Mouse (Mus musculus) hindbrain, postnatal 0 days (tissue): ENCODE data around the gene Gm11214. TPM values are rescaled to one million over a fixed set of nuclear protein-coding genes. Genes with fewer than 3 reads are reported as not detected.
A peak's percentile ranks its signal among the peaks of the same experiment; 100 is the strongest.

ENCODE experiments used
- ATAC-seq: fragments of 200-750 bp; cut with Nextera tagmentation; 2 replicates; pipeline ENCODE4 v1.8.0; 2017; ENCODE audit warnings: mild to moderate bottlenecking, moderate TSS enrichment, moderate library complexity
- DNase-seq: peaks from one replicate; pipeline ENCODE4 v3.0.0-alpha.2; 2015; ENCODE audit warnings: low spot score
- H3K27ac ChIP-seq: fragments of 300-500 bp; sonication (generic); 2 replicates; pipeline ENCODE4 v1.5.1; 2014; ENCODE audit warnings: mild to moderate bottlenecking
- H3K27me3 ChIP-seq: fragments of 300-500 bp; sonication (generic); 2 replicates; pipeline ENCODE4 v1.6.1; 2014; ENCODE audit warnings: low read length, mixed read lengths; ENCODE audit not compliant: insufficient read depth
- H3K36me3 ChIP-seq: fragments of 300-500 bp; sonication (generic); 2 replicates; pipeline ENCODE4 v1.6.1; 2014; ENCODE audit warnings: low read length, mixed read lengths; ENCODE audit not compliant: insufficient read depth
- H3K4me1 ChIP-seq: fragments of 300-500 bp; sonication (generic); 2 replicates; pipeline ENCODE4 v1.6.1; 2014; ENCODE audit warnings: antibody characterized with exemption, low read length, mixed read lengths; ENCODE audit not compliant: insufficient read depth
- H3K4me2 ChIP-seq: fragments of 300-500 bp; sonication (generic); 2 replicates; pipeline ENCODE4 v1.6.1; 2014; ENCODE audit warnings: low read depth, mild to moderate bottlenecking, low read length, moderate library complexity, mixed read lengths
- H3K4me3 ChIP-seq: fragments of 300-500 bp; sonication (generic); 2 replicates; pipeline ENCODE4 v1.5.1; 2014; ENCODE audit warnings: low read length
- H3K9ac ChIP-seq: fragments of 300-500 bp; sonication (generic); replicated peaks from 2 replicates; pipeline ENCODE4 v1.6.1; 2014; ENCODE audit warnings: mild to moderate bottlenecking, low read length, moderate library complexity, mixed read lengths
- H3K9me3 ChIP-seq: fragments of 300-500 bp; sonication (generic); 2 replicates; pipeline ENCODE4 v1.6.1; 2016; ENCODE audit warnings: low read length, mixed read lengths
- CTCF ChIP-seq: IDR thresholded peaks from 2 replicates; pipeline ENCODE4 v1.5.1; 2016; ENCODE audit warnings: antibody characterized with exemption, control low read depth, low read depth
- WGBS: fragments of 180-500 bp; shearing (Covaris S2); extraction: QIAGEN DNeasy Blood & Tissue Kit; methylation state at CpG from one replicate; pipeline ENCODE4 v1.1.7; 2014; 5-methylcytosine and 5-hydroxymethylcytosine counted together
- polyA plus RNA-seq: library from polyadenylated mRNA; unstranded; fragments of >200 nt; fragmentation: Nextera tagmentation; extraction: Ambion mirVana; gene quantifications from 2 replicates; pipeline ENCODE4 v1.2.1, GENCODE M21; 2015
- total RNA-seq: library from RNA; depleted of rRNA; stranded (reverse); fragments of >200 nt; gene quantifications from 2 replicates; pipeline ENCODE4 v1.2.3, GENCODE M21; 2014; rRNA removed

The Gm11214 gene
- not detected in 2 replicates for total RNA-seq
- not detected in 2 replicates for polyA plus RNA-seq

- Histone ChIP-seq H3K4me3 (no peak within 1 kb of the TSS), H3K27me3 (no peaks in the 10 kb centered on the region), H3K36me3 (no peaks in the 10 kb centered on the region), H3K27ac (no peak within 1 kb of the TSS), H3K4me1 (no peaks in the 10 kb centered on the region), H3K9ac (no peak within 1 kb of the TSS), H3K4me2 (no peak within 1 kb of the TSS), H3K9me3 (no peaks in the 10 kb centered on the region)
- WGBS = 91% methylated on average over 6 of the region's 6 CpGs
- ATAC-seq (no peak), DNase-seq (no peak)
- TF ChIP-seq CTCF = no peak
These were observed at the start of gene Gm11214 for GRCm38 (mm10) chr4:63663279-63663678. Gene Gm11214, minus strand, starts transcription at chr4:63663379.

- no peak for ATAC-seq
- Histone ChIP-seq H3K9ac (no peak overlapping the region), H3K27ac (no peak overlapping the region), H3K4me1 (no peaks in the 10 kb centered on the region), H3K36me3 (no peaks in the 10 kb centered on the region), H3K9me3 (no peaks in the 10 kb centered on the region), H3K4me3 (no peak overlapping the region), H3K27me3 (no peaks in the 10 kb centered on the region), H3K4me2 (no peak overlapping the region)
- TF ChIP-seq CTCF = no peak
- no peak for DNase-seq
- WGBS = 90% methylated on average over 5 of the region's 5 CpGs
These were observed 48.7 kb upstream of the Gm11214 start for GRCm38 (mm10) chr4:63711886-63712285.

- Histone ChIP-seq H3K27ac (no peak overlapping the region), H3K27me3 (no peaks in the 10 kb centered on the region), H3K9me3 (no peaks in the 10 kb centered on the region), H3K4me1 (no peaks in the 10 kb centered on the region), H3K36me3 (no peaks in the 10 kb centered on the region), H3K9ac (no peak overlapping the region), H3K4me2 (no peak overlapping the region), H3K4me3 (no peak overlapping the region)
- ATAC-seq = no peak
- DNase-seq = no peak
- WGBS = 52% methylated on average over 8 of the region's 8 CpGs
- no peak for TF ChIP-seq CTCF
These were observed 47.4 kb upstream of the Gm11214 start for GRCm38 (mm10) chr4:63710431-63711220.

- ATAC-seq (peak; percentile 47; the same call in 1 of the 2 replicates), DNase-seq (no peak)
- no peak for TF ChIP-seq CTCF
- Histone ChIP-seq H3K9me3 (no peaks in the 10 kb centered on the region), H3K4me2 (no peak overlapping the region), H3K4me1 (no peaks in the 10 kb centered on the region), H3K36me3 (no peaks in the 10 kb centered on the region), H3K9ac (no peak overlapping the region), H3K4me3 (no peak overlapping the region), H3K27ac (no peak overlapping the region), H3K27me3 (no peaks in the 10 kb centered on the region)
- WGBS = 53% methylated on average over 1 of the region's 1 CpGs
These were observed 43.2 kb upstream of the Gm11214 start for GRCm38 (mm10) chr4:63706279-63706971.

- 87% methylated on average over 5 of the region's 5 CpGs for WGBS
- DNase-seq = no peak
- no peak for TF ChIP-seq CTCF
These were observed 41.1 kb upstream of the Gm11214 start for GRCm38 (mm10) chr4:63704232-63704631.

GRCm38 (mm10) chr4:63703686-63704085 lies 40.5 kb upstream of the Gm11214 start:
- WGBS = 93% methylated on average over 2 of the region's 2 CpGs
- DNase-seq (no peak), ATAC-seq (no peak)
- Histone ChIP-seq H3K4me1 (no peaks in the 10 kb centered on the region), H3K27ac (no peak overlapping the region), H3K4me2 (no peak overlapping the region), H3K4me3 (no peak overlapping the region), H3K9me3 (no peaks in the 10 kb centered on the region), H3K36me3 (no peaks in the 10 kb centered on the region), H3K9ac (no peak overlapping the region), H3K27me3 (no peaks in the 10 kb centered on the region)
- TF ChIP-seq CTCF = no peak

More at GRCm38 (mm10) chr4:63704232-63704631, 41.1 kb upstream of the Gm11214 start:
- Histone ChIP-seq H3K27ac (no peak overlapping the region), H3K4me3 (no peak overlapping the region), H3K4me2 (no peak overlapping the region), H3K9ac (no peak overlapping the region), H3K4me1 (no peaks in the 10 kb centered on the region), H3K36me3 (no peaks in the 10 kb centered on the region), H3K9me3 (no peaks in the 10 kb centered on the region), H3K27me3 (no peaks in the 10 kb centered on the region)
- ATAC-seq = no peak
